Mouse (Mus musculus): ENCODE data around the gene Slc22a12. TPM values are rescaled to one million over a fixed set of nuclear protein-coding genes. Genes with fewer than 3 reads are reported as not detected.

Slc22a12 gene
- polyA plus RNA-seq, 1 experiment from 2014 or later = not detected

DNA sequence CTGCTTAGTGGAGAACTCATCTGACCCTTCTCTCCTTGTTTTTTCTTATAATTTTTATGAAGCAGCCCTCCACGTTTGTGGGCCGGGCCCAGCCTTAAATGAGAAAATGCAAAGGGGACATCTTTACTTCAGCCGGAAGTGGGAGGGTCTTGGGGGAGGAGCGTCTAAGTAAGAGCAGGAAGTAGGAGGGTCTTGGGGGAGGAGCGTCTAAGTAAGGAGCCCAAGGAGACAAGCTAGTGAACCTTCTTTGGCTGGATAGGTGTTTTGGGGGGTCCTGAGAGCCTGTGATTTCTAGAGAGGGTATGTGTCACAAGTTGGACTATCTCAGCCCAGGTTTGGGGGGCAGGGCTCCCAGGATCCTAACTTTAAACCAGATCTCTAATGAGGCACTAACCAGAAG, 27.4 kb downstream of the Slc22a12 start:
- Histone ChIP-seq H3K27ac (ENCODE audit: poor library complexity, severe bottlenecking) (no peak overlapping the region), H3K4me3 (no peak overlapping the region), H3K9ac (no peak overlapping the region), H3K9me3 (replicated peaks) (no peaks in the 10 kb centered on the region), H3K36me3 (no peaks in the 10 kb centered on the region), H3K4me1 (replicated peaks) (peaks cover 6% of the 10 kb centered on the region), H3K4me2 (no peak overlapping the region), H3K27me3 (replicated peaks) (peaks cover 69% of the 10 kb centered on the region)
- 56% methylated on average over 5 of the region's 5 CpGs for WGBS
- no peak for ATAC-seq (ENCODE audit: insufficient number of reproducible peaks, low FRiP score)

DNA sequence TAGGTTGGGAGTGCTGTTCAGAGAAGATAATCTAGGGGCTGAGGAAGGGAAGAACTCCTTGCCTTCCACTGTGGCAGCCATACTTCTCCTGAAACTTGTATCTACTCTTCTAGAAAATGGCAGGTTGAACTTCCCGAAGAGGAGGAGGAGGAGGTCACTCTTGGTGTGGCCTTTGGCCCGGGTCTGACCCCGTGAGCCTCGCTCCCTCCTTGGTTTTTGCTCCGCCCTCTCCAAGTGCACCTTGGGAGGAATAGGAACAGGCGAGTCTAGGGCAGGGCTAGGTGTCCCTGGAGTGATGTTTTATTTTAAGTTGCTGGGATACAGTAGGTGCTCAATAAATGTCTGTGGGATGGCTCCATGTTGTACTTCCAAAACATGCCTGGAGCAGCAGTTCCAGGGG, 27.9 kb downstream of the Slc22a12 start:
- WGBS = 63% methylated on average over 6 of the region's 6 CpGs
- no peak overlapping the region for H3K9ac ChIP-seq
- peaks cover 69% of the 10 kb centered on the region for H3K27me3 ChIP-seq (replicated peaks)
- no peak overlapping the region for H3K4me3 ChIP-seq
- no peaks in the 10 kb centered on the region for H3K36me3 ChIP-seq
- peaks cover 6% of the 10 kb centered on the region for H3K4me1 ChIP-seq (replicated peaks)
- H3K27ac ChIP-seq (ENCODE audit: poor library complexity, severe bottlenecking) = no peak overlapping the region
- H3K4me2 ChIP-seq = no peak overlapping the region
- no peaks in the 10 kb centered on the region for H3K9me3 ChIP-seq (replicated peaks)
- no peak for ATAC-seq (ENCODE audit: insufficient number of reproducible peaks, low FRiP score)

DNA sequence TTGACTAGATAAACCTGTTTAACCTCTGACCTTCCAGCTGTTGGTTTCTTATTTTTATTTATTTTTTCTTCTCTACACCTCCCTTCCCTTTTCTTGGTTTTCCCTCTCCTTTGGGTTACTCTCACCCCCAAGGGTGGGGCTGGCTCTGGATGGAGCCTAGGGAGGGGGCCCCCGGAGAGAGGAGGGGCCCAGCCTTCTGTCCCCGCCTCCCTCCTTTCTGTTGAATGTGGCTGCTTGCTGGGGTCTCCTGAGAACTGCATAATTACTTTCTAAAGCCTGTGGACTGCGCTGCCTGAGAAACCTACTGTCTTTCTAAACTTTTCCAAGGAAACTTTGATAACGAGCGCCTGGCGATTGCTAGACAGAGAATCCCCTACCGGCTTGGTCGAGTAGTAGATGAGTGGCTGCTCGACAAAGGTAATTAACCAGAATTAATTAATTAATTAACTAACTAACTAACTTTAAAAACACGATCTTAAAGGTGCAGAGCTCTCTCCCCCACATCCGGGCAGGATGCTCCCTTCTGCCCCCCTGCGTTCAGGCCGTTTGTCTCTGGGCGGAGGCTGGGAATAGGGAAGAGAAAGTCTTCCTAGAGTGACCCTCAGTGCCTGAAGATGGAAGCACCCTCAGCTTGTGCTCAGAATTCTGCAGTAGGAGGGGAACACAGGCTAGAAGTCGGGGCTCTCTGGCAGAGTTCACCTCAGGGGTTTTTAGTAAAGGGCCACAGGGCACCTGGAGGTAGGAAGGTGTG, 29.3 kb downstream of the Slc22a12 start:
- Histone ChIP-seq H3K27me3 (replicated peaks) (peaks cover 70% of the 10 kb centered on the region), H3K9me3 (replicated peaks) (no peaks in the 10 kb centered on the region), H3K4me2 (no peak overlapping the region), H3K9ac (no peak overlapping the region), H3K4me3 (no peak overlapping the region), H3K4me1 (replicated peaks) (peaks cover 6% of the 10 kb centered on the region), H3K27ac (ENCODE audit: poor library complexity, severe bottlenecking) (no peak overlapping the region), H3K36me3 (no peaks in the 10 kb centered on the region)
- ATAC-seq (ENCODE audit: insufficient number of reproducible peaks, low FRiP score) = no peak; the same call in 1 of the 2 replicates
- 5% methylated on average over 15 of the region's 15 CpGs for WGBS

DNA sequence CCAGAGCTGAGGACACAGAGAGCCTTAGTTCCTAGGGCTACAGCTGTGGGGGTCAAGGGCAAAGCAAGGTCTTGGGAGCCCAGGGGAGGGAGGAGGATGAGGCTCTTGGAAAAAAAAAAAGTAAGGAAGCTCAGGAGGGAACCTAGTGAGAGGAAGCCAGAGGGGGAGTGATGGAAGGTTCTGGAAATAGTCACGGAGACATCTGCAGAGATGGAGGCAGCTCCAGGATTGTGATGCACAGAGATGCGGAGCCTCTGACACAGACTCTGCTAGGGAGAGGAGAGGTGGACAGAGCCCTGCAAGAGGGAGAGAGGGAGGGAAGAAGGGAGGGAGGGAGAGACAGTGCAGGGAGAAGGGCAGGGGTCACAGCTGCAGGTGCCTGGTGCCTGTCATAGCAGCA, 32.3 kb downstream of the Slc22a12 start:
- Histone ChIP-seq H3K27ac (ENCODE audit: poor library complexity, severe bottlenecking) (no peak overlapping the region), H3K36me3 (no peaks in the 10 kb centered on the region), H3K9me3 (replicated peaks) (no peaks in the 10 kb centered on the region), H3K27me3 (replicated peaks) (peaks cover 90% of the 10 kb centered on the region), H3K4me1 (replicated peaks) (peaks cover 6% of the 10 kb centered on the region), H3K4me2 (no peak overlapping the region), H3K9ac (no peak overlapping the region), H3K4me3 (no peak overlapping the region)
- WGBS = 66% methylated on average over 2 of the region's 2 CpGs
- ATAC-seq (ENCODE audit: insufficient number of reproducible peaks, low FRiP score) = no peak

DNA sequence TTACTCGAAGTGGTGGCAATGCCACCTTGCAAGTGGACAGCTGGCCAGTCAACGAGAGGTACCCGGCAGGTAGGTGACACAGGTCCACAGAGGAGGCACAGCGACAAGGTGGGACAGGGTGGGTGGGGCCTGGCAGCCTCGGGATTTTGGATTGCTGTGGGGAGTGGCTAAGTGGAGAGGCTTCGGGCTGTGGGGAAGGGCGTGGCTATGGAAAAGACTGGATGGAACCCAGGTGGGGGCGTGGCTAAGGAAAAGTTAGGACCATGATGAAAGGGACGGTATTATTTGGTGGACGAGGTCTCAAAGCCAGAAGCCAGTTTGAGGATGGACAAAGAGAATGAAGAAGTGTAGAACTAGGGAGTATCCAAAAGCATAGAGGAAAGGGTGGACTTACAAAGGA, 33.0 kb downstream of the Slc22a12 start:
- H3K9me3 ChIP-seq (replicated peaks) = no peaks in the 10 kb centered on the region
- H3K4me2 ChIP-seq = no peak overlapping the region
- no peaks in the 10 kb centered on the region for H3K36me3 ChIP-seq
- no peak overlapping the region for H3K27ac ChIP-seq (ENCODE audit: poor library complexity, severe bottlenecking)
- no peak overlapping the region for H3K9ac ChIP-seq
- H3K4me3 ChIP-seq = no peak overlapping the region
- ATAC-seq (ENCODE audit: insufficient number of reproducible peaks, low FRiP score) = no peak
- H3K4me1 ChIP-seq (replicated peaks) = peaks cover 7% of the 10 kb centered on the region
- peaks cover 95% of the 10 kb centered on the region for H3K27me3 ChIP-seq (replicated peaks)
- WGBS = 66% methylated on average over 10 of the region's 10 CpGs

DNA sequence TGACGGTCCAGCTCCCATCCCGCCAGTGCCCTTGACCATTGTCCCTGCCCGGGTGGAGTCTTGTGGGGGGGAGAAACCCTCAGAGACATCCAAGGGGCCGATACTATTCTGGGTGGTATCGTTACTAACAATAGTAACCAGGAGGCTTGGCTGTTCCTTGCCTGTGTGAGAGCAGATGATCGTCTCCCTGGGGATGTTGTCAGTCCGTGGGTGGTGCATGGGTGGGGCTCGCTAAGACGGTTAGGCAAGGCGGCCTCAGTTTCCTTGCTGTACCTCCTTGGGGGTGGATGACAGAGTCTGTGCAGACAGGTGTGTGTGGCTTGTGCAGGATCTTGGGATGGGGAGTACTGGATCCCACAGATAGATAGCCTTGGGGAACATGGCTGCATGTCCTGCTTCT, 35.4 kb downstream of the Slc22a12 start:
- Histone ChIP-seq H3K4me1 (replicated peaks) (peaks cover 12% of the 10 kb centered on the region), H3K36me3 (no peaks in the 10 kb centered on the region), H3K4me2 (no peak overlapping the region), H3K9me3 (replicated peaks) (no peaks in the 10 kb centered on the region), H3K9ac (no peak overlapping the region), H3K4me3 (no peak overlapping the region), H3K27me3 (replicated peaks) (peaks cover 94% of the 10 kb centered on the region), H3K27ac (ENCODE audit: poor library complexity, severe bottlenecking) (no peak overlapping the region)
- 27% methylated on average over 10 of the region's 10 CpGs for WGBS
- ATAC-seq (ENCODE audit: insufficient number of reproducible peaks, low FRiP score) = no peak

DNA sequence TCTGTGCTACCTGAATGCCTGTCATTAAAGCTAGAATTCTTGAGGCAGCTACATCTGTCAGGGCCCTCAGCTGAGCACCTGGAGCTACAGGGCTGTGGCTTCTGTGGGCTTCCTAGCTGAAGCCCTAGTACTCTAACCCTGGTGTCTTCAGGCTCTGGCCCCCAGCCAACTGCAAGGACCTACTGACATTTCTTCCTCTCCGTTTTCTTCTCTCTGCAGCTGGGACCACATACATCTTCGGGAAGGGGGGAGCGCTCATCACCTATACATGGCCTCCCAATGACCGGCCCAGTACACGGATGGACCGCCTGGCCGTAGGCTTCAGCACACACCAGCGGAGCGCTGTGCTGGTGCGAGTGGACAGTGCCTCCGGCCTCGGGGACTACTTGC, 38.2 kb downstream of the Slc22a12 start:
- H3K27me3 ChIP-seq (replicated peaks) = peaks cover 94% of the 10 kb centered on the region

DNA sequence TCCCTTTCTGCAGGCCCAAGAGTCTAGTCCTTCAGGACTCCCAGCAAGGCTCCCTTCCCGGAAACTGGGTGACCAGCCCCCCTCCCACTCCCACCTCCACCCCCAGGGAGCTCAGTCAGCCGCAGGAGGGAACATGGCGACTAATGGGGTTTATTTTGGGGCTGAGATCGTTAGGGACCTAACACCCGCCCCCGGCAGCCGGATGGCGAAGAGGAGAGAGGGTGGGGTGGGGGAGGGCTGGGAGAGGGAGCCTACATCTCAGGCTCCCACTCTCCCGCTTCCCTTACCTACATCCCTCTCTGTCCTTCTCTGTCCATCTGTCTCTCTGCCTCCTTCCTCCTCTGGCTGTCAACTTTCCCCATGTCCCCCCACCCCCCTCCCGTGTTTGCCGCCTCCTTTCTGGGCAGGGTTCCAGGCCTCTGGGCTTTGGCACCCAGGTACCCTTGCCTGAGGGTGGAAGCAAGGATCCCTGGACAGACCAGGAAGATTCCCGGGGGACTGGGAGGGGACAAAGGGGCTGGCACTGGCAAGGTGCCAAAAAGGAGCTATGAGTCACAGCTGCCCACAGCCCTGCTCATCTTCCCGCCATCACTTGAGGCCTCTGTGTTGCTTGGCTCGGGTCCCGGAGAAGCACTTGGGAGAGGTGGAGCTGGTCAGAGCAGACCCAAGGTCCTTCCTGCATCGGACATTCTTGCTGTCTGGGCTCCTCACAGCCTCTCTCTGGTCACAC, 38.7 kb downstream of the Slc22a12 start:
- Histone ChIP-seq H3K27me3 (replicated peaks) (peaks cover 94% of the 10 kb centered on the region), H3K4me3 (no peak overlapping the region), H3K4me1 (replicated peaks) (peaks cover 19% of the 10 kb centered on the region), H3K27ac (ENCODE audit: poor library complexity, severe bottlenecking) (no peak overlapping the region), H3K4me2 (peak overlapping the region; percentile 2; the same call in 1 of the 2 replicates), H3K9ac (no peak overlapping the region), H3K36me3 (no peaks in the 10 kb centered on the region), H3K9me3 (replicated peaks) (no peaks in the 10 kb centered on the region)
- peak; percentile 67 for ATAC-seq (ENCODE audit: insufficient number of reproducible peaks, low FRiP score)
- 30% methylated on average over 16 of the region's 16 CpGs for WGBS

More for the DNA sequence above, 38.2 kb downstream of the Slc22a12 start:
- no peak overlapping the region for H3K27ac ChIP-seq (ENCODE audit: poor library complexity, severe bottlenecking)
- no peaks in the 10 kb centered on the region for H3K9me3 ChIP-seq (replicated peaks)
- H3K4me2 ChIP-seq = peak overlapping the region; percentile 2; the same call in 1 of the 2 replicates
- H3K4me3 ChIP-seq = no peak overlapping the region
- WGBS = 77% methylated on average over 12 of the region's 12 CpGs
- no peak for ATAC-seq (ENCODE audit: insufficient number of reproducible peaks, low FRiP score)
- H3K36me3 ChIP-seq = no peaks in the 10 kb centered on the region
- no peak overlapping the region for H3K9ac ChIP-seq
- peaks cover 19% of the 10 kb centered on the region for H3K4me1 ChIP-seq (replicated peaks)

DNA sequence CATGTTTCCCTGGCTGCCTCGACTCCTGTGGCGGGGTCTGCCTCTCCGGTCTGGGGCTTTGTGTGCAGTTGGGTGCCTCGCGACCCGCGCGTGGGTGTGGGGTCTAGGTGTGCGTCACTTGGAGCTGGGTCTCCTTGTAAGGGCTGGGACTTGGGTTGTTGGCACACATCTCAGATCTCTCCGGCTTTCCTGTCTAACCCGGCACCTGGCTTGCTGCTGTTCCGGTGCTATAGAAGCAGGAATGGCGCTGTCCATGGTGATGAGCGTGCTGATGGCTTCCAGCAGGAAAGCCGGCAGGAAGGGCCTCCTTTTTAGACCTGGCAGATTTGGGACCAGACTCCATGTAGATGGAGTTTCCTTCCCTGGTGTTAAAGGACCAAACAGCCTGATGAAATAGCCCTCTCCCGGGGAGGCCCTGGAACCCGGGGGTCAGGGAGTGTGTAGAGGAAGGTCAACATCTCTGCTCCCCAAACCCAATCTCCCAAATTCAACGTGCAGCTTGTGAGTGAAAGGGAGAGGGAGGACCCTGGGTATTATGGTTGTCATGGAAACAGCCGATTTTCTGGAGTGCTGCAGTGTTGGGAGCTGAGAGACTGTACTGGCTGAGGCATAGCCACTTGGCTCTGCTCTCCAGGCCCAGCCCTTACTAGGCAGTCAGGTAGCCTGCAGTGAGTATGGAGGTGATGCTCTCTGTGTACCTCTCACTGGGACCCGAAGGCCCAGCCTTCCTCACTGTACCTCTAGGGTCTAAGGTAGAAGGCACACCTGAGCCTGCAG, 40.1 kb downstream of the Slc22a12 start:
- H3K4me3 ChIP-seq = peak overlapping the region; percentile 42
- H3K36me3 ChIP-seq = no peaks in the 10 kb centered on the region
- H3K27me3 ChIP-seq (replicated peaks) = peaks cover 99% of the 10 kb centered on the region
- WGBS = 4% methylated on average over 20 of the region's 20 CpGs
- peak overlapping the region; percentile 75 for H3K4me2 ChIP-seq
- H3K9ac ChIP-seq = no peak overlapping the region
- peaks cover 26% of the 10 kb centered on the region for H3K4me1 ChIP-seq (replicated peaks)
- no peaks in the 10 kb centered on the region for H3K9me3 ChIP-seq (replicated peaks)
- H3K27ac ChIP-seq (ENCODE audit: poor library complexity, severe bottlenecking) = no peak overlapping the region
- ATAC-seq (ENCODE audit: insufficient number of reproducible peaks, low FRiP score) = no peak

DNA sequence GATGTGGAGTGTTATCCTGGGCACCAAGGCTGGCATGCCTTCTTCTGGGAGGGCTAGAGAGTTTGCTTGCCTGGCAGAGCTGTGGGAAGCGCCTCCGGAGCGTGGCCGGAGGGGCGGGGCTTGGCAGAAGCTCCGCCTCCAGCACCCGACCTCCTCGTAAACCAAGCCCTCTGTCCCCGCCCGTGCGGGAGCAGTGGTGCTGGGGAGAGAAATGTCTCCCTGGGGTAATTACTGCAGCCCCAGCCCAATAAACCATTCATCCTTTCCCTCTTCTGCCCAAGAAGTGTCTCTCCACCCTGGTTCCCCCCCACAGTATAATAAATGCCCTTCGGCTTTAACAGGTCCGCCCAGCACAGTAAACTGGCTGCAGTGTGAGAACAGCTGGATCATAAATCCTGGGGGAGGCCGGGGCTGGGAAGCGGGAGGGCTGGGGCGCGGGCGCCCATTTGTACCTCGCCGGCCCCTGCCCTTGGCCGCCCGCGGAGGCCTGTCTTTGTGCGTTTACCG, 40.7 kb downstream of the Slc22a12 start:
- H3K9ac ChIP-seq = no peak overlapping the region
- H3K36me3 ChIP-seq = no peaks in the 10 kb centered on the region
- H3K4me3 ChIP-seq = peak overlapping the region; percentile 42
- ATAC-seq (ENCODE audit: insufficient number of reproducible peaks, low FRiP score) = no peak
- peak overlapping the region; percentile 75 for H3K4me2 ChIP-seq
- no peak overlapping the region for H3K27ac ChIP-seq (ENCODE audit: poor library complexity, severe bottlenecking)
- under 1% methylated on average over 25 of the region's 25 CpGs for WGBS
- H3K27me3 ChIP-seq (replicated peaks) = peaks cover 99% of the 10 kb centered on the region
- no peaks in the 10 kb centered on the region for H3K9me3 ChIP-seq (replicated peaks)
- H3K4me1 ChIP-seq (replicated peaks) = peaks cover 33% of the 10 kb centered on the region

DNA sequence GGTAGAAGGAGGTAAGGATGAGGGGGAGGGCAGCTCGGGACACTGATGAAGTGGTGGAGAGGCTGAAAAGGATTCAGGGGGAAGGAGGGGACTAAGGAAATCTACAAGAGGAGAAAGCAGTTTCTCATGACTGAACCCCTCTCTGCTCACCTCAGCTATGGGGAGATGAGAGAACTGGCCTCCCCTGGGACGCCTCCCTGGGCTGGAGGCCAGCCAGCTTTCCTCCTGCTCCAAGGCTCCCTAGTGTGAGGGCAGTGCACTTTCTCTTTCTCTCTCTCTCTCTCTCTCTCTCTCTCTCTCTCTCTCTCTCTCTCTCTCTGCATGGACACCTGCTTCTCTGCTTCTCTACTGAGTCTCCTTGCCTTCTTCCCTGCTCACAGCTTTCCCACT, 42.2 kb downstream of the Slc22a12 start:
- ATAC-seq (ENCODE audit: insufficient number of reproducible peaks, low FRiP score) = no peak
- WGBS = 24% methylated on average over 2 of the region's 2 CpGs
- Histone ChIP-seq H3K27me3 (replicated peaks) (peaks cover 99% of the 10 kb centered on the region), H3K4me1 (replicated peaks) (peaks cover 36% of the 10 kb centered on the region), H3K27ac (ENCODE audit: poor library complexity, severe bottlenecking) (no peak overlapping the region), H3K9ac (no peak overlapping the region), H3K36me3 (no peaks in the 10 kb centered on the region), H3K4me2 (no peak overlapping the region), H3K9me3 (replicated peaks) (no peaks in the 10 kb centered on the region), H3K4me3 (no peak overlapping the region)
